Mouse (Mus musculus) thymus, adult 2 months (tissue): ENCODE results near the gene Gm49396. TPM values are rescaled to one million over a fixed set of nuclear protein-coding genes. Genes with fewer than 3 reads are reported as not detected.

Source experiments
- DNase-seq: peaks from one replicate; pipeline ENCODE4 v3.0.0; 2021
- H3K27ac ChIP-seq: fragments of 200-500 bp; 2 replicates; pipeline ENCODE4 v1.5.1; 2012; ENCODE audit warnings: low read length, control low read depth; ENCODE audit not compliant: control insufficient read depth, insufficient read depth
- H3K27me3 ChIP-seq: fragments of 200-500 bp; 2 replicates; pipeline ENCODE4 v1.6.1; 2012; ENCODE audit warnings: mild to moderate bottlenecking, low read length, moderate library complexity, mixed read lengths; ENCODE audit not compliant: control insufficient read depth, insufficient read depth
- H3K36me3 ChIP-seq: fragments of 200-500 bp; 2 replicates; pipeline ENCODE4 v1.6.1; 2012; ENCODE audit warnings: mild to moderate bottlenecking, low read length, moderate library complexity; ENCODE audit not compliant: control insufficient read depth, insufficient read depth
- H3K4me1 ChIP-seq: fragments of 200-500 bp; replicated peaks from 2 replicates; pipeline ENCODE4 v1.6.1; 2012; ENCODE audit warnings: low read length; ENCODE audit not compliant: control insufficient read depth, insufficient read depth
- H3K4me3 ChIP-seq: fragments of 200-500 bp; 2 replicates; pipeline ENCODE4 v1.5.1; 2012; ENCODE audit warnings: mild to moderate bottlenecking, low read length, control low read depth, moderate library complexity; ENCODE audit not compliant: control insufficient read depth, insufficient read depth
- CTCF ChIP-seq: fragments of 200-500 bp; IDR thresholded peaks from 2 replicates; pipeline ENCODE4 v1.5.1; 2012; ENCODE audit warnings: mild to moderate bottlenecking, control low read depth, low read length, moderate library complexity, borderline replicate concordance; ENCODE audit not compliant: control insufficient read depth, poor library complexity, insufficient read depth; ENCODE audit errors: extremely low read depth
- POLR2A ChIP-seq: fragments of 200-500 bp; IDR thresholded peaks from 2 replicates; pipeline ENCODE4 v1.6.1; 2012; ENCODE audit warnings: mild to moderate bottlenecking, low read length, control low read depth, moderate library complexity; ENCODE audit not compliant: control insufficient read depth, poor library complexity, insufficient read depth; ENCODE audit errors: extremely low read depth
- WGBS: fragments of 180-500 bp; shearing (Covaris S2); methylation state at CpG from one replicate; pipeline ENCODE4 v1.1.7; 2018; 5-methylcytosine and 5-hydroxymethylcytosine counted together
- polyA plus RNA-seq: library from polyadenylated mRNA; depleted of rRNA; stranded (reverse); fragments of >200 nt; gene quantifications from 2 replicates; pipeline ENCODE4 v1.2.3, GENCODE M21; 2012

Gm49396 gene
- polyA plus RNA-seq, 1 experiment: 8.8 TPM

- peaks cover 10% of the 10 kb centered on the region for H3K4me1 ChIP-seq
- 96% methylated on average over 9 of the region's 9 CpGs for WGBS
- TF ChIP-seq POLR2A (no peak), CTCF (no peak)
- no peaks in the 10 kb centered on the region for H3K27me3 ChIP-seq
- H3K27ac ChIP-seq: no peak overlapping the region
- H3K36me3 ChIP-seq: peaks cover 2% of the 10 kb centered on the region
- no peak for DNase-seq
- no peak overlapping the region for H3K4me3 ChIP-seq
These were observed 27.9 kb downstream of the Gm49396 start for GRCm38 (mm10) chr7:30590927-30591604.

GRCm38 (mm10) chr7:30591605-30591951 lies 28.4 kb downstream of the Gm49396 start:
- DNase-seq: no peak
- H3K4me1 ChIP-seq: peaks cover 10% of the 10 kb centered on the region
- WGBS: 95% methylated on average over 4 of the region's 4 CpGs
- no peak overlapping the region for H3K27ac ChIP-seq
- no peaks in the 10 kb centered on the region for H3K36me3 ChIP-seq
- no peaks in the 10 kb centered on the region for H3K27me3 ChIP-seq
- H3K4me3 ChIP-seq: no peak overlapping the region
- TF ChIP-seq CTCF (no peak), POLR2A (no peak)

DNA sequence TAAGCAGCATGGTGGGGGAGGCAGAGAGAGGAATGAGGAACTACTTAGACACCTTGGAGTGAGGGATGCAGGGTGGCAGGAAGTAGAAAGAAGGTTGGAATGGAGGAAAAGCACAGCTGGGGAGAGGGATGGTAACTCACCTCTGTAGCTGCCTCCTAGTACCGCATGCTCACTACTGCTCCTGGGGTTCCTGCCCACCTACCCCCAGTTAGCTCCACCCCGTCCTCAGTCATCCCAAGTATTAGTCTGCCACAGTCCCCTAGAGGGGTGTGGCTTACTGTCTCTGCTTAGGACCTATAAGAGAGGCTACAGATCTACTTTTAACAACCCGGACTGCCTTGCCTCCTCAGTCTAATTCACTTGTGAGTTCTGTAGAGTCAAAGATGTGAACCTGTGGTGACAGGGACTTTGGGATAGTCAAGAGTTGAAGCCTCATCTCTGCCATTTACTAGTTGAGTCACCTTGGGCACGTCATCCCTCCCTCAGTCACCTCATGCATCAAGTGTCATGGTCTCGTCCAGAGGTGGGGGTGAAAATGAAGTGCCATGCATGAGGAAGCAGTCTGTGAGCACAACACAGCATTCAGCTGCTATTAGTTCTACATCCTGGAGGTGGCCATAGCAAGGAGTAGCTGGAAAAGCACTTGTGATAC lies 29.8 kb downstream of the Gm49396 start:
- 0 out of 2 replicates have a peak, but pooled peaks cover 4% of the 10 kb centered on the region for H3K4me1 ChIP-seq
- no peaks in the 10 kb centered on the region for H3K27me3 ChIP-seq
- H3K4me3 ChIP-seq: no peak overlapping the region
- DNase-seq: no peak
- 66% methylated on average over 5 of the region's 5 CpGs for WGBS
- TF ChIP-seq POLR2A: no peak
- H3K36me3 ChIP-seq: no peaks in the 10 kb centered on the region
- H3K27ac ChIP-seq: no peak overlapping the region

DNA sequence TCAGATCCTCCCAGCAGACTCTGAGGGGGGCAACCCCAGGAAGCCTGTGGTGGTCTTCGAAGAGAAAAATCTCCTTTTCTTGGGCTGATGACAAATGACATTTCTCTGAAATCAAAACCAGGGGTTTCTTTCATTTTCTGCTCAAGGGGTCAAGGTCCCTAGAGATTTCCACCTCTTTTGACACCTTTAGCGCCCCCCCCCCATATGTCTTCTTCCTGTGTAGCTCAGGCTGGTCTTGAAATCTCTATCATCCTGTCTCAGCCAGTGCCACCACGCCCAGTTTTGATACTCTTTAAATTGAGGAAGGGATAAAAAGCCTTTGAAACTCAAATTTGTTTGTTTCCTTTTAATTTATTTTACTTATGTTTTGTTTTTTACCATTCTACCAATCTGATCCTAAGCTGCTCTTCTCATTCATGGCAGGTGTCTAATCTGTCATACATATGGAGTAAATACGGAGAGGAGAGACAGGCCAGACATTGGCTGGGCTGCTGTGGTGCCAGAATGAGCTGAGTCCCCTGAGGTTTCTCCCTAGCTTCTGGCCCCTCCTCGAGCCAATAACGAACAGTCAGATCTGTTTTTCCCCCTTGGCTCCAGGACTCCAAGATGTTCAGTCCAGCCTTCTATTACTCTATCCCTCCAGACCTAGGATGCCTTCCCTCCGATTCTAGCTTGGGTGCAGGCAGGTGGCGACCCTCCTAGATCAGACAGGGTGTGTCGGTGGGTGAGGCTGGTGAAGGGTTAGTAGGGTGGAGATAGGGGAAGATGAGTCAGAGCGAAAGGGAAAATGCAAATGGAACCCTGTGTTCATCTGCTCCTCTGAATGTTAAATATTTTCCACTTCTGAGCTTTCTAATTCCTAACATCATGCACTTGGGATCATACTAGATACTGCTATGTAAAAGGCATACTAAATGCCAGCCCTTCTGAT lies 30.7 kb downstream of the Gm49396 start:
- Histone ChIP-seq H3K4me3 (no peak overlapping the region), H3K27me3 (no peaks in the 10 kb centered on the region), H3K36me3 (no peaks in the 10 kb centered on the region), H3K4me1 (0 out of 2 replicates have a peak, but pooled peaks cover 4% of the 10 kb centered on the region), H3K27ac (no peak overlapping the region)
- 85% methylated on average over 10 of the region's 10 CpGs for WGBS
- DNase-seq: no peak
- no peak for TF ChIP-seq CTCF
- TF ChIP-seq POLR2A: no peak

DNA sequence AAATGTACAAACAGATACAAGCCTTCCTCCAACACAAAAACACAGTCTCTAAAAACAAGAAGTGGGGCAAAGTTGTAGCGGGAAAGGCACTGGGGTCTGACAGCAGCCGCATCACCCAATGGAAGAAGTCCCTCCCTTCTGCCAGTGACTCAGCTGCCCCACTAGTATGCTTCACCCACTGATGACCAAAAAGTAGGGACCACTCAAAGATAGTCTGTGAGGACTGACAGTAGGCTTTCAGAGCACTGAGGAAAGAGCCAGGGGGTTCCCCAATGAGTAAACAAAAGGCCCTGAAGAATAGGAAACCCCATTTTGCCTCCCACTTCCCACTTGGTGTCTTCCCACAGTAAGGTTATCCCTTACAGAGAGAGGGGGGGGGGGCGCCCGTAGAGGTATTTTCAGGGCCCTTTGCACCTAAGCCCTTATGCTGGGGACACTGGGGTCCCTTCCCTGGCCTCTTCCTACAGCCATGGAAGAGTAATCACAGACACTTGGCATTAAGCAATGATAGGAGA lies 31.4 kb downstream of the Gm49396 start:
- Histone ChIP-seq H3K4me3 (no peak overlapping the region), H3K27ac (no peak overlapping the region), H3K36me3 (no peaks in the 10 kb centered on the region), H3K27me3 (no peaks in the 10 kb centered on the region), H3K4me1 (0 out of 2 replicates have a peak, but pooled peaks cover 3% of the 10 kb centered on the region)
- 55% methylated on average over 4 of the region's 4 CpGs for WGBS
- DNase-seq: no peak
- TF ChIP-seq POLR2A (no peak), CTCF (no peak)

DNA sequence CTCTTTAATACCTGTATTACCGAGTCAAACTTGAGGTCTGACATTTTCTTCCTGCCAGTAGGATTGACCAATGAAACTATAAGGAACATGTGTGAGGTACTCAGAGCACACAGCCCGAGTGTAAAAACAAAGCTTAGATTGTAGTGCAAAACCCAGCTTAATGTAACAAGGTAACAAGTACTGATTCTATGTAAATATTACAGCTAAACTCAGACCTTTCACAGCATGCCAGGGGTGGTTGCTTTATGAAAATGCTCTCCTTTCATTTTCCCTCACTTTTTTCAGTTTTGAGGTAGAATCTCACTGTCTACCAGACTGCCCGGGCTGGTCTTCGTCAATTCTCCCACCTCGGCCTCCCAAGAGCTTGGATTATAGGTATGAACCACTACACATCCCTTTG lies 32.9 kb downstream of the Gm49396 start:
- no peaks in the 10 kb centered on the region for H3K27me3 ChIP-seq
- H3K4me3 ChIP-seq: no peak overlapping the region
- no peaks in the 10 kb centered on the region for H3K36me3 ChIP-seq
- WGBS: 81% methylated on average over 5 of the region's 5 CpGs
- H3K4me1 ChIP-seq: no peaks in the 10 kb centered on the region
- no peak for DNase-seq
- TF ChIP-seq POLR2A: no peak
- TF ChIP-seq CTCF: no peak
- H3K27ac ChIP-seq: no peak overlapping the region
